Mouse (Mus musculus) lung, adult 18-20 months (tissue): Measurements from ENCODE around the gene Fam126a.

ENCODE experiments used
- DNase-seq, 2 experiments: peaks; one replicate each; pipeline ENCODE4 v3.0.0; 2022; ENCODE audit warnings: mixed read lengths in 2 of 2

Gene Fam126a

DNA sequence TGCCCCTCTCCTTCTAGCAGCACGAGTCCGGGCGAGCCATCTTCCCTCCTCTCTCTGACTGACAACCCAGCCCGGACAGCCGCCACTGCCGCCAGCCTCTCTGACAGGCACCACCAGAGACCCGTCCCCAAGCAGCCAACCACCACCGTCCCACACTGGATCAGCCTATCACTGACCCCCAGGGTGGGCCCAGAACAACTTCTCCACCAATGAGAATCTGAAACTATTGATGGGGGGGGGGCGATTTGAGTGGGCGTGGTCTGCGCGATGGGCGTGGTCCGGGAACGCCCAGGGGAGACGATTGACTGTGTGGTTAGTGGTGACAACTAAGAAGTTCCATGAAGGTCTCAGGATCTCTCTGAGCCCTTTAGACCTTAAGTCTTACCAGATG is at the start of gene Fam126a:
TSS of gene Fam126a (minus strand) at position 112 of the 391 bp plus-strand sequence.
- peak; percentile 97 for DNase-seq

DNA sequence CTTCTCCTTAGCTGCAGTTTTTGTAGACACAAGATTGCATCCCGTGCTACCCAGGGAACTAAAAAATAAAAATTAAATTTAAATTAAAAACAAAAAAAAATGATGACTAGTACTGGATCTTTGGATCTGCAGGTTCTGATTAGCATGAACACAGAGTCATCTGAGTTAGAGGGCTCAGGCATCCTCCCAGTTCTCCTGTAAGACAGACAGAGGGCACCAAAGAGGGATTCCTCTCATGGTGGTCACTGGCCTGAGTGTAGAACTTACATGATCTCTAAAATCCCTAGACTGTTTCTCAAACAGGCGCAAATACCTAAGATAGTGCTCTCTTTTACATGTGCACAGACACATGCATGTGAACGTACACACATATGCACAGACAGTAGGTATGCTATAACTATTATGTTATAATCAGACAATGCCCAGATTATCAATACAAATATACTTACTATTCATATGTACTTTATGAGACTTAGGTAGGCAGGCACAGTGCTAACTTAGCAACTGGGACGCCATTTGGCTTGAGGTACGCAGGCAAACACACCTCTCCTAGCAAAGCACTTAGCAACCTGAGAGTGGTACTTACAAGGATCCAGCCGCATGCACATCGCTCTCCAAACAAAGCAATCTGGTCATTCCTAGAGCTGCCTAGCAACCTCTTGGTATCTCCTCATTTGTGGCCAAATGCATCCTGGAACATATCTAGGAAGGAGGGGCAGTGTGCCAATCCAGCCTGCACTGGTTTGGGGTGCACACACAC is 48.1 kb upstream of the Fam126a start:
- peak in 1 of 2 experiments; percentile 39 for DNase-seq

DNA sequence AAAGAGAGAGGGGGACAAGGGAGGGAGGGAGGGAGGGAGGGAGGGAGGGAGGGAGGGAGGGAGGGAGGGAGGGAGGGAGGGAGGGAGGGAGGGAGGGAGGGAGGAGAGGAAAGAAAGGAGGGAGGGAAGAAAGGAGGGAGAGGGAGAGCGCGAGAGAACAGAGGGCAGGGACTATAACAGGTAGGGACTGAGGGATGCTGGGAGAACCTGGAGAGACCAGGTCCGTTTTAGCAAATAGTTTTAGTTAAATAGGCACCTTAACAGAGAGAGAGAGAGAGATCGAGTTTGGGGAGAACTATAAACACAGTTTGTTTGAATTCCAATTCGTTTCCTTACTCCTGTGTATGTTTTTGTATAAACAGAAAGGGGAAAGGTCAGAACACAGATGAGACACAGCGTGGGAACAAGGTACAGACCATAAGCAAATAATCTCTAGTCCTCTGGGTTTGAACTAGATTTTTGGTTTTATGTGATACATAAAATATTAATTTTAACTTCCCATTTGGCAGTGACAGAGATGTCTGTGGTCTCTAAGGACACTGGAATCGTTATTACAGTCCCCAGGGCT is 47.3 kb upstream of the Fam126a start:
- no peak for DNase-seq

DNA sequence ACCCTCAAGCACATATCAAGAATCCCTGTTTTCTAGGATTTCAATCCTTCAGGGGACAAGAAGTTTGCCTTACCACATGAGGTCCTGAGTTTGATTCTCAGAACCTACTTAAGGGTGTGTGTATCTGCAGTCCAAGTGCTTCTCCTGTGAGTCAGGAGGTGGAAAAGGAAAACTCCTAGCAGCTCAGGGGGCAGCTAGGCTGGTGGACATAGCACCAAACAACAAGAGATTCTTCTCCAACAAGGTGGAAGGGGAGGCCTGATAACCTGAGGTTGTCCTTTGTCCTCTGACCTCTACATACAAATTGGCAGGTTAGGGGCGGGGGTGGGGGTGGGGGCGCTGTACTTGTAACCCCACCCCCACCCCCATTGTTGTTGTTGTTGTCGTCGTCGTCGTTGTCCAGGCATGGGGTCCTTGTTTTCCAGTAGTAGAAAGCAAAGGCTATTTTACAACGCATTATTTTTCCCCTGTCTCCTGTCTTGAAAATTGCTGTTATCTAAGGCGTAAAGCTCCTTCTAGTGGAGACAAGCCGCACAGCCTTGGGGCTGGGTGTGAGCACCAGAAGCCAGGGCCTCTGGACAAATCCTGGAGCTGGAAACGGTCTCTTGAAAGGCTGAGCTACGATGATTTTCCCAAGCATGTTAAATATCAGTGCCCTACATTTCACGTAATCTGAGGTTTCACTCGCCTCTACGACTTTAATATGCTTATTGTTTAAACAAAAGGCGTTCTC is 46.7 kb upstream of the Fam126a start:
- DNase-seq: peak; percentile 74 to 75

DNA sequence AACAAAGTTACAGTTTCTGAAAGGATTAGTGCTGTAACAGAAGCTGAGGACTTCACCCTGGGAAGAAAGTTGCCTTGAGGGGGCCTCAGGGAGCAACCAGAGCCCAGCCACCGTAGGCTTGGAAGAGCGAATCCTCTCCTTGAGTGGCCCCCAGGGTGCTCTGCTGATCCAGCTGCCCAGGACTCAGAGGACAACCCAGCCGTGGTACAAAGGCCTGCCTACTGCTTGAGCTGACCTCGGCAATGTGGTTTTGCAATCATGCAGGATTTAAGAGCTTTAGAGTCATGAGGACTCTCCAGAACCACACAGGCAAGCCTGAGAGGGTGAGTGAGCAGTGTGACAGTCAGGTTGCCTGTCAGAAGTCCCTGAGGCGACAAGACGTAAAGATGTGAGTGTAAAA is 41.5 kb upstream of the Fam126a start:
- peak; percentile 59 to 74 for DNase-seq

DNA sequence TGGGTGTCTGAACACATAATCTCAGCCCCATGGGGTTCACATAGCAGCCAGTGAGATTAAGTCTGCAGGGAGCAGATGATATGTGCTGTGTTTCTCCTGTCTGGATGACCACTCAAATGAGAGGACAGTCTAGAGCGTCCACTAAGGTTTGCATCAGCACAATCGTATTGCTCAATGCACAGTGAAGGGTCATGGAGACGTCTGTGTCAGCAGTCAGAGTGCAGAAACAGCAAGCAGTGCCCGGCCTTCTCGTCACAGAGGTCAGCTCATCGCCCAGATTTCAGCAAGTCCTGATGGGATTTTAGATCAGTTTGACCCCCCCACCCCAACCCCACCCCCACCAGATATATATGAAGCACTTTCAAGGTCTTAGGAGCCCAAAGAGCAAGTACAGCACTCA is 38.5 kb upstream of the Fam126a start:
- no peak for DNase-seq

DNA sequence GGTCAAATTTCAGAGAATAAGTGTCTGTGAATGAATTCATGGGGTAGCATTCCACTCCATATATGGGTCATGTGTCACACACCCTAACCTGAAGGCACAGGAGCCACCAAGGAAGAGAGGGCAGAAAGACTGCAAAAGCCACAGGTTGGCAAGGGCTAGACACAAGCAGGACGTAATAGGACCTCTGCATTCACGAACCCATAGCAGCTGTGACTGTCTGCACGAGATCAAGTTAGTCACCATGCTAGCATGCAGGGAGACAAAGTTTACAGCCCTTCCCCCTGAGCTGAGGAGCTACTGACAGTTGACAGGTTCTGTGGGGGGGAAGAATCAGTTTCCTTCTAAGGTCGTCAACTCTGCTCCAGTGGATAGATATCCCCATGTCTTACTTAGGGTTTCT is 33.1 kb upstream of the Fam126a start:
- no peak for DNase-seq

DNA sequence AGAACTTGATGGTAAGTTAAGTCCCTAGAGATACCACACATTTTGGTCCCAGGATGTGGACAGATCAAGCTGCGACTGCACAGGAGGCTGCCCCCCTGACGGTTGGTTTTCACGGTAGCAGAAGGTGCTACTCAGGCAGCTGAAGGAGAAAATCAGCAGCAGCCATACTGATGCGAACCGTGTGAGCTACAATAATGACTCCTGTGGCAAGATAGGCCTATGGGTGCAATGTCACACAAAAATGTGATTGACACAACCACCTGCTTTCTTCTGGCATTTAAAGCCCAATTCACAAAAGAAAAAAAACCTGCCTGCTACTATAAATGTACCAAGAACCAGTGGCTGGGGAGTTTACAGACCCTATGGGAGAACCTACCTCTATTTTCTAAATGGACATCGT is 32.5 kb upstream of the Fam126a start:
- DNase-seq: no peak

DNA sequence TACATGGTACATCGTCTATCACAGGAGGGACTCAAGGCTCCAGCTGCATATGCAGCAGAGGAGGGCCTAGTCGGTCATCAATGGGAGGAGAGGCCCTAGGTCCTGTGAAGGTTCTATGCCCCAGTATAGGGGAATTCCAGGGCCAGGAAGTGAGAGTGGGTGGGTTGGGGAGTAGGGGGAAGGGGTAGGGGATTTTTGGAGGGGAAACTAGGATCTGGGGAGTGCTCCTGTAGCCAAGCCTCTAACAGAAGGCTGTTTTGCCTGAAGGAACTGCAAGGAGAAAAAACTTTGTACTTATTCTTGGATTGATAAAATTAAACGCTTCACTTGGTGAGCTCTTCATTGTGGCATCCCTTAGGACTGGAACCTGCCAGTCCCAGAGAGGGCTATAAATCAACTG is 30.5 kb upstream of the Fam126a start:
- DNase-seq: no peak

DNA sequence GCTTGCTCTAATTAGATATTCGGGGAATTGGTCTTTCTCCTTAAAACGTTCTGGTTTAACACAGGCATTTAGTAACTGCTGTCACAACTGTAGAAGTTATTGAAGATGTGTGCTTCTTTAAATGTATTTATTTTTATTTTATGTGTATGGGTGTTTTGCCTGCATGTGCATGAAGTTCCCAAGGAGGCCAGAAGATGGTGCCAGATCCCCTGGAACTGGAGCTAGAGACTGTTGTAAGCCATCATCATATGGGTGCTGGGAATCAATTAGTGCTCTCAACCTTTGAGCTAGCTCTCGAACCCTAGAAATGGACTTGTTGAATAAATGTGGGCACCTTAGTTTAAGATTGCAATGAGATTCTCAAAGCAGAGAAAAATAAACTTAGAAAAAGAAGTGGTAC is 27.1 kb upstream of the Fam126a start:
- no peak for DNase-seq

DNA sequence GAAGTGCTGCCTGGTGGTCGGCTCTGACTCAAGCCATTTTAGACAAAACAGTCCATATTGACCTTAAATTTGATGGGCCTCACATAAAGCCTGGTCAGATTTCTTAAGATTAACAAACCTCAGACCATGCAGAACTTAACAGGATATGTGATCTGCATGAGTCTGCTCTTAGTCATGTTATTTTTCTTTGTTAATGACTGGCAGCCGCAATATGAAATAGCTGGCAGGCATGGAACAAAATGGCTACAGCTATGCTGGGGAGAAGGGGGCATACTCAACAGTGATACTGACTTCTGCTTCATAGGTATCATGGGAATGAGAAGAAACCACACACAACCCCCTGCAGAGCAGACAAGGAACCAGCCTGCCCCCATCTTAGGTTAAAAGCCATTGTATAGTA is 26.4 kb upstream of the Fam126a start:
- no peak for DNase-seq

DNA sequence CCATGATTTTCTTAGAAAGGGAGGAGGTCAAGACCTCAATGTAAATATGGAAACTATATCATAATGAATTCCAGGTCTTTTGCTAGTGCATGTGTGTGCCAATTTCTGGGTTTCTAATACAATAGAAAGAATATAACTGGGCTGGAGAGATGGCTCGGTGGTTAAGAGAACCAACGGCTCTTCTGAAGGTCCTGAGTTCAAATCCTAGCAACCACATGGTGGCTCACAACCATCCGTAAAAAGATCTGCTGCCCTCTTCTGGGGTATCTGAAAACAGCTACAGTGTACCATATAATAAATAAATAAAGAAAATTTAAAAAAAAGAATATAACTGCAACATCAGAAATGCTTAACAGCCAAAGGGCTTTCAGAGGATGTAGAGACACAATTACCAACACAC is 23.9 kb upstream of the Fam126a start:
- no peak for DNase-seq

DNA sequence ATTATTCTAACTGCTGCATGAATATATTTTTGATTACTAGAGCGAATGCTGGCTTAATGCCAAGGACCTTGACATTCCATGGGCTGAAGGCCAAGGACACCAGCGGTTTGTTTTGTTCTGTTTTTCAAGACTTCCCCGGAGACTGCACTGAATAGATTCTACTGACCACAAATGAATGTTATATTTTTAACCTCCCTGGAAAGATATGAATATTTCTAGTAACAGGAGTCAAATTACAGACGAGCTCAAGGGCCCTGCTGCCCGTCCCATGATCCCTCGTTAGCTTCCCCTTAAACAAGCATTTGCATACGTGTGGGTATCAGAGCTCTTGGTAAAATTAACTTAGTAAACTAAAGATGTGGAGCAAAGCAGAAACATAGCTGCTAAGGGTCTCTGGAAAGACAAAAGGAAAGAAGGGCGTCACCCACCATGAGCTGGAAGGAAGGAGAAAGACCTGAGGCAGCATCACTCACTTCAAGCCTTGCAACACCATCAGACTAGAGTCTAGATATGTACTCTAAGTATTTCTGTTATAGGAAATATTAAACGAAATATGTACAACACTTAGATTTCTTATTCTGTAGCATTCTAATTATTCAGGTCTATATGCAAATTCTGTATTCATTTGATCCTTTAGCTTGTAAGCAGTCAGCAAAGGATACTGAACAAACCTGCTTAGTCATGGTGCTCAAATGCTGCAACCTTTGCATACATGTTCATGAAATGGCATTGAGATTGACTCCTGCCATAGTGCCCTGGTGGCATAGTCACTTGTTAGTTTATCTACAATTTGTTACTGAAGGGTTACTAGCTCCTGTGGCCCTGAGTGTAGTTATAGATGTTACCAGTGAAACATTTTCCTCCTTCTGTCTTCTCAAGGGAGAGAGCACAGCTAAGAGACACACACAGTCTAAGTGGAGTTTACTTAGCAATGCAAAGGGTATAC is 23.0 kb upstream of the Fam126a start:
- DNase-seq: peak in 1 of 2 experiments; percentile 30

DNA sequence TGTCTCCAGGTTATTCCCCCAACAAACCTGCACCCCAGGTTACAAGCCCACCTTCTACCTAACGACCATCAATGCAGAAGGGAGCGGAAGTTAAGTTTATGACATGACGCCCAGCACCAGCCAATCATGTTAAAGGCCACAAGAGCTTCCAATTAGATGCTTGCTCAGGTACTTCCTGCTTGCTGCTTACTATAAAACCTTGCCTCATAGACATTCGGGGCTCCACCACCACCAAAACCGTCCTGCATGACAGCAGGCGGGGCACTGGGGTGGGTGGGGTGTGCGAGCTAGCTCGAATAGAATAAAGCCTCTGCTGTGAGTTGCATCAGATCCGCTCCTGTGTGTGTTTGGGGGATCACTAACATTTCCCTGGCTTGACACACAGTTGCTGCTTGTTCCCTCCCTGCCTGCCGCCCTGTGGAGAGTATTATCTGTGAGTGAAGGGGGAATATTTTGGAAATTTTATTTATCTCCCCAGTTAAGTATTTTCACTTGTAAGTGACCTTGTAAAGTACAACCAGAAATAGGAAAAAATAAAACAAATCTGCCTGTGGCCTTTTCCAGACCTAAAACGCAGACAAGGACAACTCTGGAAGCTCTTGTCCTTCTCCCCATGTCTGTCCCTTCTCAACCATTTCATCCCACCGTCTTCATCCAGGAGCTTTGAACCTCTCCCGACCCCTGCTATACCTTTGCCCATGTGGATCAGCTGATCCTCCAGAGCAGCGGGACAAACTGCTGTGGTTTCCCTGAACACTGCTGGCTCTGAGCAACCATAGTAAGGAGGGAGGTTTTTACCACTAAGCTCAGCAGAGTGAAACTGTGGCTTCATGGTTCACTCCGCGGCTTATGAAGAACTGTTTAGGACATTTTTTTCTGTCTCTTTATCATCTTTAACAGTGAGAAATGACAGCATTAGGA is 21.5 kb upstream of the Fam126a start:
- no peak for DNase-seq

DNA sequence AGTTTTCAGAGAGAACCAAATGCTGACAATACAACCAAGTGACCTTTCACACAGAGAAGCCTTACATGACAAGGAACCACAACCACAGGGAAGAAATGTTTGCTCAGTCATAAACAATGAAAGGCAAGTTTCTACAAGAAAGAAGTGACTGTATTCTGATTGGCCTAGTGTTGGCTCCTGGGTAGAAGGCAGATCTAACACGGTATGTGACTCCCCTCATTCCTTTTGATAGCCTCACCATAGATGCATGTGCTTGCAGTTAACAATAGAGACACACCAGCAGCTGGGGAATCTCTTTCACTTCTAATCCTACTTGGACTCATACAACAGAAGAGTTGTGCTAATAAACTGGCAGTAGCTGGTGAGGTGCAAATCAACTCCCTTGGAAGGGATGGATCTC is 17.3 kb upstream of the Fam126a start:
- no peak for DNase-seq

DNA sequence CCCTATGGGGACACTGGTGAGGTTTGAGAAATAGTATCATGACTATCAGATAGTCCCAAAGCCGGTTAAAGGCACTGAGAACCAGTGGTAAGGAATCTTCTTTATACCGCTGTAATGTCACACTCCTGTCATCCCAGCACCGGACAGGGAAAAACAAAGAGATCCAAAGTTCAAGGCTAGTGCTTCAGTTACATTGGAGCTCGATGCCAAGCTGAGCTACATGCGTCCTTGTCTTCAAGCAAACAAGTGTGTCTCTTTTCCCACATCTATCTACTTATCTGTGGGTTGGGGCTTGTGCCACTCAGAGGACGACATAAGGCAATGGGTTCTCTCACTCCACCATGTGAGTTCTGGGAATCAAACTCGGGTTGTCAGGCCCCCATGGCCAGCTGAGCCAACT is 16.5 kb upstream of the Fam126a start:
- DNase-seq: no peak

DNA sequence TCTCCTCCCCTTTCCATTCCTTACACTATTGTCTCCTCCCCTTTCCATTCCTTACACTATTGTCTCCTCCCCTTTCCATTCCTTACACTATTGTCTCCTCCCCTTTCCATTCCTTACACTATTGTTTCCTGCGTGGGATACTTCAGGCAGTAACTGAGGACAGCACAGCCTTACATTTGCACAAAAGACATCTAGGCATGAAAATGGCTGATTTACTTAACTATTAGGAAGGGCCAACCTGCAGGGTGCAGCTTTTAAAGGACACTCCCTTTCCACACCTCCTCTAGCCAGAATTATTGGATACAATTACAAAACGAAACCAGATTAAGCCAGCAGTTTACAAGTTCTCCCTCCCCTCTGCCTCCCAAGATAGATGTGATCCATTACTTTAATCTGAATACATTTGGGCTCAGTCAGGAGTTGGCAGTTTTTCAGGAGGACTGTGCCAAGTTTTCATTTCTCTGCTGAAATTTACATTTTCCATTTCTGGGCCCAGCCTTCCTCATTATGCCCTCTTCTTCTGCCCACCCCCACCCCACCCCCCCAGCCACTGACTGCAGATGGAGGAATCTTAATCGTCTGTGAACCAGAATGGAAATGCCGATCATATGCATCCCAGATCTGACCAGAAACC is 15.6 kb upstream of the Fam126a start:
- no peak for DNase-seq

DNA sequence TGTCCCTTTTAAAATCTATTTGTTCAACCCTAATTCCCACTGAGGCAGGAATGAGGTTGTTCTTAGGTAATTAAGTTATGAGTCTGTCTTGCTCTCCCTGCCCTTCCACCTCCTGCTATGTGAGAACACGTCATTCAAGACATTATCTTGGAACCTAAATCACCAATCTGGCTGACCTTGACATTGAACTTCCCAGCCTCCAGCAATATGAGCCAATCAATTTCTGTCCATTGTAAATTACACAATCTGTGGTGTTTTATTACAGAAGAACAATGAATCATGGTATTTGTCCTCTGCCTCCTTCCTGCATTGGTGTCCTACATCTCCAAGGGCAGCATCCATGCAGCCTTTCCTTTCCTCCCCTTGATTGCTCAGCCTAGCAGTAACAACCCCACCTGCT is 13.9 kb upstream of the Fam126a start:
- no peak for DNase-seq

DNA sequence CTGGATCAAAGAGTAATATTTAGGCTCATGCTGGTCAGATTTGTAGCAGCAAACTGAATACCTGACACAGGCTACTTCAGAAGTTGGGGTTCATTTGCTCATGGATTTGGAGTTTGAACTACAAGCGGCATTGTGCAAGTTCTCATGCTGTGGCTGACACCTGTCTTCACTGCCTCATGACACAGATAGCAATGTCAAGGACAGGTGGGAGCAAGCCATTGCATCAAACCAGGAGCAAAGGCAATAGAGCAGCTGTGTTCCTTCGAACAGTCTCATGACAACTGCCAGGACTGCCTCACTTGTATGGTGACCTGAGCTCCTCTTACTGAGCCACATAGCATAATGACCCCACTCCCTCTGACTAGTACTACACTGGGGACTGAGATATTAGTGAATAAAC is 12.9 kb upstream of the Fam126a start:
- DNase-seq: no peak

DNA sequence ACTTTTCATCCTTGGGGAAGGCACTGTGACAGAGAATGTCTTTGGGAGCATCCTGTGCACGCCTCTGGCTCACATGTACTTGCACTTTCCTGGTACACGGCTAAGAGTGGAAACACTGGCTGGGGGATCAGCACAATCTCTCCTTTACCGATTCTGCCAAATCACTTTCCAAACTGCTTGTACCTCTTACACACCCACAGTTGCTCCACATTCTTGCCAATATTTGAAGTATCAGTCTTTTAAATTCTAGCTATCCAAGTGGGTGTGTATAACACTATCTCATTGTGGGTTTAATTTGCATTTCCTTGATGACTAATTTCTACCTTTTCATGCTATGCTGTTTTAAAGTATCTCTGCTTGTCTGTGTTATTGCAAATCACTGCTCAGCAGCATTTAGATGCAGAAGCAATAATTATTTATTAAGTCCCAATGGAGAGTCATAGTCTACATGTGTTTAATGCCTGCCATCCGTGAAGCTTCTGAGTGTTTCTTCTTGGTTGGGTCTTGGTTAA is 10.9 kb upstream of the Fam126a start:
- DNase-seq: no peak

DNA sequence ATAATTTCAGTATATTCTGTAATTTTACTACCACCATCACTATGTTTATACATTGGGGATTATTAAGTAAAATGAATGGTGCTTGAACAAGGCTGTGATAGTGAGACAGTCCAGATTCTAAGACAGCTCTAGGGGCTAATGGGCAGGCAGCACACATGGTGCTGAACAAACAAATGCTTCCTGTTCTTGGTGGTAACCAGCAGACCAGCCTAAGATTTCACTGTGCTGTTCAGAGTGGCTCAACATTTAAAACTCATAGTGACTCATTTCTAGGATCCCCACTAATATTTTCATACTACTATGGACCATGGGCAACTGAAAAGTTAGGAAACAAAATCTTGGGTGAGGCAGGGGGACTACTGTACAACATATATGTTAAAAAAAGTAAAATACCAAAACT is 10.1 kb upstream of the Fam126a start:
- no peak for DNase-seq
